Mouse (Mus musculus) neural tube, embryonic 12.5 days (tissue): ENCODE measurements around the gene Calcoco1. TPM values are rescaled to one million over a fixed set of nuclear protein-coding genes. Genes with fewer than 3 reads are reported as not detected.
A peak's percentile ranks its signal among the peaks of the same experiment; 100 is the strongest.

Source experiments
- microRNA counts: library from miRNA; unstranded; fragments of <30 nt; microRNA quantifications from one replicate; lab custom pipeline; 2017
- microRNA-seq: library from miRNA; unstranded; fragments of <30 nt; microRNA quantifications from one replicate; pipeline ENCODE4, GENCODE M21; 2017
- polyA plus RNA-seq: library from polyadenylated mRNA; unstranded; fragments of >200 nt; fragmentation: Nextera tagmentation; extraction: Ambion mirVana; gene quantifications from 2 replicates; pipeline ENCODE4 v1.2.1, GENCODE M21; 2016

Calcoco1 gene
- polyA plus RNA-seq, 1 experiment from 2014 or later: 47.3 TPM

MicroRNAs within 50 kb of the gene (microRNA counts, 519-probe panel; counts per million panel counts)
- microRNA mmu-miR-688 (lab: Ali Mortazavi, UCI): 342 counts per million, percentile 67 among the panel's probes with 10 or more counts

Small RNAs within 50 kb of the gene (microRNA-seq; reads per million reads assigned to microRNA genes)
- gene Mir688: not detected

Other genes starting within 250 kb of the Calcoco1 start
- gene Gm10337, start 218.5 kb downstream of the Calcoco1 start, polyA plus RNA-seq: not detected in 2 replicates
- gene Map3k12, start 205.1 kb downstream of the Calcoco1 start, polyA plus RNA-seq: 48.8 and 51.9 TPM in 2 replicates
- gene Tarbp2, start 204.0 kb downstream of the Calcoco1 start, polyA plus RNA-seq: 97.9 and 105 TPM in 2 replicates
- gene Npff, start 197.2 kb downstream of the Calcoco1 start, polyA plus RNA-seq: 4.8 and 5.4 TPM in 2 replicates
- not detected in 2 replicates for gene Gm28047, start 97.1 kb downstream of the Calcoco1 start, polyA plus RNA-seq
- gene Atf7, start 96.7 kb downstream of the Calcoco1 start, polyA plus RNA-seq: 22.0 and 23.9 TPM in 2 replicates
- gene Atp5g2, start 49.8 kb downstream of the Calcoco1 start, polyA plus RNA-seq: 61.1 and 62.7 TPM in 2 replicates
- gene Hoxc13, start 198.9 kb upstream of the Calcoco1 start, polyA plus RNA-seq: 6.5 and 17.7 TPM in 2 replicates
- 8.1 and 14.2 TPM in 2 replicates for gene Hoxc12, start 214.6 kb upstream of the Calcoco1 start, polyA plus RNA-seq
- gene Hoxc11, start 232.2 kb upstream of the Calcoco1 start, polyA plus RNA-seq: 4.3 and 5.7 TPM in 2 replicates
- gene Hoxc10, start 244.6 kb upstream of the Calcoco1 start, polyA plus RNA-seq: 62.1 and 77.3 TPM in 2 replicates
- 32.1 and 35.5 TPM in 2 replicates for gene Hoxc5, start 245.3 kb upstream of the Calcoco1 start, polyA plus RNA-seq